Mouse (Mus musculus) liver, embryonic 14.5 days (tissue): ENCODE results near the gene Tmem269. TPM values are rescaled to one million over a fixed set of nuclear protein-coding genes. Genes with fewer than 3 reads are reported as not detected.

ENCODE experiments used
- ATAC-seq: fragments of 200-750 bp; cut with Nextera tagmentation; 2 replicates; pipeline ENCODE4 v1.8.0; 2017; ENCODE audit warnings: moderate number of reproducible peaks, mild to moderate bottlenecking, moderate library complexity; ENCODE audit not compliant: insufficient read depth
- DNase-seq, 3 experiments: peaks; one replicate each; pipeline ENCODE4 v3.0.0-alpha.2; 2012 to 2013; ENCODE audit warnings: low read depth in 3 of 3, low spot score in 3 of 3
- H3K27ac ChIP-seq: fragments of 300-500 bp; sonication (generic); 2 replicates; pipeline ENCODE4 v1.5.1; 2014; ENCODE audit warnings: moderate library complexity, mild to moderate bottlenecking, control low read depth, inconsistent platforms
- H3K27me3 ChIP-seq: fragments of 300-500 bp; sonication (generic); 2 replicates; pipeline ENCODE4 v1.6.1; 2014; ENCODE audit warnings: mild to moderate bottlenecking, low read length, moderate library complexity; ENCODE audit not compliant: control insufficient read depth, insufficient read depth
- H3K36me3 ChIP-seq: fragments of 300-500 bp; sonication (generic); replicated peaks from 2 replicates; pipeline ENCODE4 v1.6.1; 2014; ENCODE audit warnings: low read depth; ENCODE audit not compliant: control insufficient read depth, insufficient read depth
- H3K4me1 ChIP-seq, 2 experiments: fragments of 200-500 bp in 1 of 2; fragments of 300-500 bp in 1 of 2; sonication (generic) in 1 of 2; replicated peaks; 2 replicates each; pipeline ENCODE4 v1.6.1; 2012 to 2014; ENCODE audit warnings: antibody characterized with exemption in 1 of 2, inconsistent platforms in 1 of 2, low read length in 1 of 2; ENCODE audit not compliant: control insufficient read depth in 2 of 2, insufficient read depth in 2 of 2
- H3K4me2 ChIP-seq: fragments of 300-500 bp; sonication (generic); 2 replicates; pipeline ENCODE4 v1.6.1; 2014; ENCODE audit warnings: low read depth, mild to moderate bottlenecking, control low read depth, moderate library complexity
- H3K4me3 ChIP-seq, 2 experiments: fragments of 200-500 bp in 1 of 2; fragments of 300-500 bp in 1 of 2; sonication (generic) in 1 of 2; 2 replicates each; pipeline ENCODE4 v1.5.1; 2012 to 2014; ENCODE audit warnings: low read depth in 2 of 2, low read length in 2 of 2, mild to moderate bottlenecking in 2 of 2, control low read depth in 1 of 2, inconsistent platforms in 1 of 2, moderate library complexity in 1 of 2; ENCODE audit not compliant: insufficient read depth in 1 of 2
- H3K9ac ChIP-seq: fragments of 300-500 bp; sonication (generic); replicated peaks from 2 replicates; pipeline ENCODE4 v1.6.1; 2014; ENCODE audit warnings: mild to moderate bottlenecking, control low read depth, moderate library complexity
- H3K9me3 ChIP-seq: fragments of 300-500 bp; sonication (generic); 2 replicates; pipeline ENCODE4 v1.6.1; 2016; ENCODE audit warnings: low read length, mixed read lengths; ENCODE audit not compliant: control insufficient read depth
- CTCF ChIP-seq: IDR thresholded peaks from 2 replicates; pipeline ENCODE4 v1.5.1; 2016; ENCODE audit warnings: antibody characterized with exemption, low read depth, control low read depth
- EP300 ChIP-seq: IDR thresholded peaks from 2 replicates; pipeline ENCODE4 v1.6.1; 2016; ENCODE audit warnings: antibody characterized with exemption, low read depth
- WGBS: fragments of 180-500 bp; shearing (Covaris S2); extraction: QIAGEN DNeasy Blood & Tissue Kit; methylation state at CpG from one replicate; pipeline ENCODE4 v1.1.7; 2014; ENCODE audit not compliant: insufficient replicate concordance; 5-methylcytosine and 5-hydroxymethylcytosine counted together
- polyA plus RNA-seq, 2 experiments: library from polyadenylated mRNA; depleted of rRNA in 1 of 2; stranded (reverse) in 1 of 2; unstranded in 1 of 2; fragments of >200 nt; fragmentation: Nextera tagmentation in 1 of 2; extraction: Ambion mirVana in 1 of 2; gene quantifications; 2 replicates each; pipeline versions ENCODE4 v1.2.1 to v1.2.3; 2012 to 2014

Gene Tmem269
- polyA plus RNA-seq, 2 experiments, result not detected

GRCm38 (mm10) chr4:119259344-119260254, 41.6 kb upstream of the Tmem269 start:
- no peaks in the 10 kb centered on the region for H3K4me1 ChIP-seq
- H3K27ac ChIP-seq, result no peak overlapping the region
- no peaks in the 10 kb centered on the region for H3K9me3 ChIP-seq
- ATAC-seq, result peak; percentile 41; the same call in 1 of the 2 replicates
- no peak overlapping the region for H3K4me2 ChIP-seq
- WGBS, result 62% methylated on average over 15 of the region's 15 CpGs
- H3K9ac ChIP-seq, result no peak overlapping the region
- no peak overlapping the region for H3K4me3 ChIP-seq
- no peak for DNase-seq
- no peak for TF ChIP-seq EP300
- TF ChIP-seq CTCF, result no peak
- no peaks in the 10 kb centered on the region for H3K27me3 ChIP-seq
- no peaks in the 10 kb centered on the region for H3K36me3 ChIP-seq

- H3K36me3 ChIP-seq, result no peaks in the 10 kb centered on the region
- H3K4me3 ChIP-seq, result no peak overlapping the region
- no peaks in the 10 kb centered on the region for H3K4me1 ChIP-seq
- no peak overlapping the region for H3K4me2 ChIP-seq
- WGBS, result 50% methylated on average over 6 of the region's 6 CpGs
- no peaks in the 10 kb centered on the region for H3K9me3 ChIP-seq
- no peaks in the 10 kb centered on the region for H3K27me3 ChIP-seq
- ATAC-seq (no peak), DNase-seq (no peak)
- H3K27ac ChIP-seq, result no peak overlapping the region
- no peak for TF ChIP-seq CTCF
- no peak for TF ChIP-seq EP300
- H3K9ac ChIP-seq, result no peak overlapping the region
Observed at GRCm38 (mm10) chr4:119257083-119257482, 39.1 kb upstream of the Tmem269 start.

- no peak for ATAC-seq
- no peak within 1 kb of the TSS for H3K27ac ChIP-seq
- 69% methylated on average over 12 of the region's 12 CpGs for WGBS
- H3K4me3 ChIP-seq, result no peak within 1 kb of the TSS
- H3K4me2 ChIP-seq, result no peak within 1 kb of the TSS
- H3K27me3 ChIP-seq, result no peaks in the 10 kb centered on the region
- no peaks in the 10 kb centered on the region for H3K4me1 ChIP-seq
- no peaks in the 10 kb centered on the region for H3K9me3 ChIP-seq
- DNase-seq, result no peak
- TF ChIP-seq EP300 (no peak), CTCF (no peak)
- no peak within 1 kb of the TSS for H3K9ac ChIP-seq
- no peaks in the 10 kb centered on the region for H3K36me3 ChIP-seq
Observed at GRCm38 (mm10) chr4:119255351-119255750, 37.3 kb upstream of the Tmem269 start, which contains the start of gene Cldn19. Gene Cldn19, plus strand, starts transcription at chr4:119255414.

- no peak overlapping the region for H3K9ac ChIP-seq
- no peaks in the 10 kb centered on the region for H3K36me3 ChIP-seq
- H3K27ac ChIP-seq, result no peak overlapping the region
- H3K9me3 ChIP-seq, result no peaks in the 10 kb centered on the region
- no peak for TF ChIP-seq EP300
- TF ChIP-seq CTCF, result no peak
- 48% methylated on average over 9 of the region's 9 CpGs for WGBS
- no peaks in the 10 kb centered on the region for H3K4me1 ChIP-seq
- no peak overlapping the region for H3K4me3 ChIP-seq
- DNase-seq (no peak), ATAC-seq (no peak)
- no peaks in the 10 kb centered on the region for H3K27me3 ChIP-seq
- H3K4me2 ChIP-seq, result no peak overlapping the region
Observed at GRCm38 (mm10) chr4:119254012-119254618, 36.1 kb upstream of the Tmem269 start.
